Mouse (Mus musculus) gastrocnemius, postnatal 4 days (tissue): ENCODE measurements around the gene Top3a. TPM values are rescaled to one million over a fixed set of nuclear protein-coding genes. Genes with fewer than 3 reads are reported as not detected.
"Not testable (repeated sequence)": the region's sequence is repeated elsewhere in the genome, so short reads cannot be mapped to it uniquely, and the experiment has no call there.

ENCODE experiments used
- DNase-seq, 2 experiments: peaks; one replicate each; pipeline ENCODE4 v3.0.0; 2021 to 2022; ENCODE audit warnings: low spot score in 2 of 2, mixed read lengths in 2 of 2
- long read RNA-seq, 2 experiments: library from polyadenylated mRNA; stranded (forward); transcript quantifications; one replicate each; pipeline ENCODE4 v2.0.0; 2021
- total RNA-seq, 2 experiments: library from RNA; stranded (reverse); gene quantifications; 2 replicates each; pipeline ENCODE4 v1.2.3; 2021

The Top3a gene
- total RNA-seq, result 10 to 100 TPM in 1 of 2 experiments, 1 to 10 TPM in 1; 9.4 to 10.6 TPM
- long read RNA-seq, experiment 1, transcript Top3a-201 (19 exons, 3,741 nt), result major isoform, 5 of 10 reads
- long read RNA-seq, experiment 1, partial matches to known transcripts, result 0 of 10 reads
- long read RNA-seq, experiment 1, other reads (novel, unspliced or antisense), result 4 of 10 reads
- long read RNA-seq, experiment 2, transcript Top3a-201 (19 exons, 3,741 nt), result major isoform, 12 of 24 reads
- long read RNA-seq, experiment 2, partial matches to known transcripts, result 5 of 24 reads
- long read RNA-seq, experiment 2, other reads (novel, unspliced or antisense), result 5 of 24 reads

- DNase-seq, result peak; percentile 53 to 80
These were observed at the start of gene Top3a, which contains the start of gene Smcr8 for GRCm38 (mm10) chr11:60776829-60777740. Gene Top3a (minus strand): TSS chr11:60777365. Gene Smcr8 (plus strand): TSS chr11:60777524.

GRCm38 (mm10) chr11:60826700-60827099 lies 49.5 kb upstream of the Top3a start:
- no peak for DNase-seq

DNA sequence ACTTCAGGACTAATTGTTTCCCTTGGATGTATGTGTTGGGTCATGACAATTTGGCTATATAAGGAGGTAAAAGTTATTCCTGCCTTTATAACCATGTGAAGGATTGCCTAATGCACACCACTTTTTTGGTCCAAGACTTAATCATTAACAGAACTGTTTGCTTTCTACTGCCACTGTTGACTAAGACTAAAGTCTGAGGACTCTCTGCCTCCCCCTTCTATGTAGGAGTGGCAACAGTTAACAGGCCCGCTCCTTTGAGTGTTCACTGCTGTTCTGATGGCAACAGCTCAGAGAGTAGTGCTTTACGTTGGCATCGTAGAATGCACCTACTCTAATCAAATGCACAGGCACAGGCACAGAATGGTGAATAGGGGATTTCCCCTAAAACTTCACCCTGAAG lies 48.0 kb upstream of the Top3a start:
- no peak for DNase-seq

GRCm38 (mm10) chr11:60823771-60824170 lies 46.6 kb upstream of the Top3a start:
- no peak for DNase-seq

DNA sequence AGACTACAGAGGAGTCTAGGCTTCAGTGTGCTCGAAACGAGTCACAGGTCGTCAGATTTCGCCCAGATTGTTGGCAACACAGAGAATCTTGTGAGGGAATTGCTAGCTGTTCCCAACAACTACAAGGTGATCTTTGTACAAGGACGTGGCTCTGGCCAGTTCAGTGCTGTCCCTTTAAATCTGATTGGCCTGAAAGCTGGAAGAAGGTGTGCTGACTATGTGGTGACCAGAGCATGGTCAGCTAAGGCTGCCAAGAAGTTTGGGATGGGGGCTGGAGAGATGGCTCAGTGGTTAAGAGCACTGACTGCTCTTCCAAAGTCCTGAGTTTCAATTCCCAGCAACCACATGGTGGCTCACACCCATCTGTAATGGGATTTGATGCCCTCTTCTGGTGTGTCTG lies 39.2 kb upstream of the Top3a start:
- DNase-seq, result no peak

DNA sequence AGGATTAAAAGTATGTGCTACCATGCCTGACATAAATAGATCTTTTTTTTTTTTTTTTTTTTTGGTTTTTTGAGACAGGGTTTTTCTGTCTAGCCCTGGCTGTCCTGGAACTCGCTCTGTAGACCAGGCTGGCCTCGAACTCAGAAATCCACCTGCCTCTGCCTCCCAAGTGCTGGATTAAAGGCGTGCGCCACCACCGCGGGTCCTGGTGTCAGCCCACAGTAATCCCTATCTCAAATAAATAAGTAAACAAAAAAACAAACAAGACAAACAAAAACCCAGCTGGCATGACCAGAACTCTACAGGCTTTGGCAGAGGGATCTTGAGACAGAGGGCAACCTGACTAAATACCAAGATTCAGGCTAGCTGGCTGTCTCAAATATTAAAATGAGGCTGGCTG lies 34.5 kb upstream of the Top3a start, which contains the start of gene Shmt1:
Gene Shmt1 (minus strand): TSS at position 101 of the 400 bp plus-strand sequence.
- not testable (repeated sequence) for DNase-seq

DNA sequence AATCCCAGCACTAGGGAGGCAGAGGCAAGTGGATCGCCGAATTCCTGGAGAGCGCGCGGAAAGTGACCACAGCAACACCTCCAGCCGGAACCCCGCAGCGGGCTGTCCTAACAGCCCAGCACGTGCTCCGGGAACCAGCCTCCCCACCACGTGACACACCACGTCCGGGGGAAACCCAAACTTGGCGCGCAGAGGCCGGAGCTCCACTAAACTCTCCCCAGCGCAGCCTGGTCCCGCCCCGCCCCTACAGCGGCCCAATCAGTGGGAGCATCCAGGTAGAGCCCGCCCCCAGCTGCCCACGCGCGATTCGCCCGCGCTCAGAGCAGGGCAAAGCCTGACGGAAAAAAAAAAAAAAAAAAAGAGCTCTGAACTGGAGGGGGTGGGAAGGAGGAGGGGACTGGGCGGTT lies 33.9 kb upstream of the Top3a start:
- peak; percentile 87 to 94 for DNase-seq

DNA sequence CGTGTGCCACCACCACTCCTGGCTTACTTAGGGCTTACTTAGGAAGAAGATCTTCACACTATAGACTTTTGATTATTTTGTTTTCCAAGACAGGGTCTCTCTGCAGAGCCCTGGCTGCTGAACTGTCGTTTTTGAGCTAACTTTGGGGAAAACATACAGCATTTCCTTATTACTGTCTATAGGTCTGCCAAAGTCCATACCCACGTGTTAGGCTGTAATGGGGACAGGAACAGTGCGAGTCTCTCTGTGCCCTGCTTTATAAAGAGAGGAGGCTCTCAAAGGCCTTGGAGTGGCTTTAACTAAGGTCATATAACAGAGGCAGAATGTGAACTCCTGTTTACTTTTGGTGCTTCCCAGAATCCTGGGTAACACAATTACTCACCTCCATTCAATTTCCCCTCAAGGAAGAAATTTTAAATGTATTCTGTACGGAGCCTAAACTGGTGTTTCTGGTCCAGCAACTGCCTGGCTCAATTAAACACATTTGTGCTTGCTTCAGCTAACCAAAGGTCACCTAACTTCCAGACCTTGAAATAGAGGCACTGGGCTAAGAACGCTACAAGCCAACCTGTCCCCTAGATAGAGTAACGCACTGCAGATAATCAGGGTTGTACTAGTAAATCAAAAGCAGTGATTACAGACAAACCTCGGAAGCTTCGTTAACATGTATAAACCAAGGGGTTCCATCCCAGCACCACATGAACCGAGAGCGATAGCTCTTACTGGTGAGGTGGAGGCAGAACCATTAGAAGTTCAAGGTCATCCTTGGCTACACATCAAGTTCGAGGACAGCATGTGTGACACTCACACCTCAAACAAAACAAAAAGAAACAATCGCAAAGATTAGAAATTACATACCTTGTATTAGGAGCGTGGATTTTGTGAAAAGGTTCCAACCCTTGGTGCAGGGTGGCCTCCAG lies 33.1 kb upstream of the Top3a start:
- DNase-seq, result no peak

GRCm38 (mm10) chr11:60809546-60809945 lies 32.4 kb upstream of the Top3a start:
- DNase-seq, result no peak

GRCm38 (mm10) chr11:60808286-60809070 lies 31.3 kb upstream of the Top3a start:
- DNase-seq, result peak in 1 of 2 experiments; percentile 67

- no peak for DNase-seq
These were observed 23.7 kb upstream of the Top3a start for GRCm38 (mm10) chr11:60800892-60801291.

- DNase-seq, result no peak
These were observed 22.8 kb upstream of the Top3a start for GRCm38 (mm10) chr11:60799977-60800376.

- DNase-seq, result no peak
These were observed 19.2 kb upstream of the Top3a start for GRCm38 (mm10) chr11:60796342-60796741.

DNA sequence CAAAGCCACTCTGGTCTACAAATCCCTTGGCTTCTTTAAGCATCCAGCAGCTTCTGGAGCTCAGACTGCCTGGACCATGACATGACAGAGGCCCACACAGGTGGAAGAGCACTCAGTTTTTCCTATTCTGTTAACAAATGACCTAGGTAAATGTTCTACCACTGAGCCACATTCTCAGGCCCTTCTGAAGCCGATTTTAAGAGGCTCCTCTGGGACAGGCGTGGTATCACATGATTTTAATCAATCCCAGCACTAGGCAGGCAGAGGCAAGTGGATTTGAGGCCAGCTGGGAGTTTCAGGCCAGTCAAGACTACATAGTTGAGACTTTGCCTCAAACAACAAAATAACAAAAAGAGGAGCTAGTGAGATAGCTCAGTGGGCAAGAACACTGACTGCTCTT lies 13.3 kb upstream of the Top3a start:
- no peak for DNase-seq

- DNase-seq, result peak in 1 of 2 experiments; percentile 34
These were observed 10.4 kb upstream of the Top3a start for GRCm38 (mm10) chr11:60787595-60787994.

DNA sequence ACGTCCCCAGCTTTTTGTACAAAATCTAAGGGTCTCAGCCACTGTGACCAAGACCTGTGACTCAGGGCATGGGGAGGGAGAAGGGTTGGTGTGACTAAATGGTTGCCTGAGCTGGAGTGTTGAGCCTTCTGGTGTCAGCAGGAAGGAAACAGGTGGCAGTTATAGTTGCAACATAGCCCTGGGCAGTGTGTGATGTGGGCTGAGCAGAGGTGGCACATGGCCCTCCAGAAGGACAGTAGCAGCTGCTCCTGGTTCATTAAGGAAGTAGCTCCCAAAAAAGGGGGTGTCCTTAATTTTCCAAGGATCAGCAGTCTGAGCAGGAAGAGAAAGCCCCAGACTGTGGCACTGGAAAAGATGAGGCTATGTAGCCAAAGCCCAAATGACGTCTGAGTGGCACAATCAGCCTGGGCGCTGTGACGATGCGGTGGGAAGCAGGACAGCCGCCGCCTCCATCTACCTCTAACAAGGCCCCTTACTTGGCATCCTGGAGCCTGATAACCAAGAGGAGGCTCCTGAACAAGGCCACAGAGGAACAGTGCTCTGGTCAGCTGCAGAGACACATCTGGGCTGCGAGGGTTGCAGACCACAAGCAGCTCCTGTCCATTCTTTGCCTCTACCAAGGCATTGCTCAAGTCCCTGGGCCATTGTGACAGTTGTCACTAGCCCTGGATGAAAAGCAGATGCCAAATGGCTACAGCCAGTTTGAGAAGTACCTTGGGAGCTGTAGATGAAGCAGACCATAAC lies 7.2 kb upstream of the Top3a start:
- DNase-seq, result no peak

DNA sequence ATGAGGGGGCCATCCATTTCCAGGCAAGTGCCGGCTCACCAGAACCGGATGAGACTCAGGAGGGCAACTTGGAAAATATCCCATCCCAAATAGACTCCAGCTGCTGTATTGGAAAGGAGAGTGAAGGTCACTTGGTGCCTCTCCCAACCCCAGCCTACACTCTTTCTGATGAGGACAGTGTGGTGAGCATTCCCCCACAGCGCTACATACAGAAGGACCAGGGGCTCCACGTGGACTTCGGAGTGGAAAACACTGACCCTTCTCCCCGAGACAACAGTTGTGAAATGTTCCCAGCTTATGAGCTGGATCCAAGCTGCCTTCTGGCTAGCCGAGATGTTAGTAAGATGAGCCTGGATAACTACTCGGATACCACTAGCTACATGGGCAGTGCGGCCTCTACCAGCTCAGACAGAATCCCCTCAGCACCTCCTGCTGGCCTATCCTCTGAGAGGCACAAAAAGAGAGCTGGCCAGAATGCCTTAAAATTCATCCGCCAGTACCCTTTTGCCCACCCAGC lies 2.6 kb upstream of the Top3a start:
- no peak for DNase-seq

- no peak for DNase-seq
These were observed 721 bp upstream of the Top3a start for GRCm38 (mm10) chr11:60777801-60778370.
